Mouse (Mus musculus): ENCODE data around the gene Olfr54. TPM values are rescaled to one million over a fixed set of nuclear protein-coding genes. Genes with fewer than 3 reads are reported as not detected.
"Not testable (repeated sequence)": the region's sequence is repeated elsewhere in the genome, so short reads cannot be mapped to it uniquely, and the experiment has no call there.

The Olfr54 gene
- total RNA-seq (2022): under 1 TPM; 0.15 to 0.91 (median 0.39) TPM

DNA sequence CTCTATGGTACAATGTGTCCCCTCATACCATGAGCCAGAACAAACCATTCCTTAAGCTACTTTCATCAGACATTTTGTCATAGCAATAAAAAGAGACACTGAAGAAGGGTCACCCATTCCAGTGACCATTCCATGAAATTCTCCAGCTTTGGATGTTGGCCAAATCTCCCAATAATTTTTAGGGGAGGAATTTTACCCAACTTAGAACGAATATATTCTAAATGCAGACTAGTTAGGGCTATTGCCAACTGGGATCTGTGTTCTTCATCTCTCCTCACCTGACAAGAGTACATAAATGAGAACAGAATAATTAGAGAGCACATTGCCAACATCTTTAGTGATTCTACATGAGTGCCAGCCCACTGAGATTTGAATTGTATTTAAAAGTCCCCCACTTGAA, at the start of gene Olfr54:
Gene Olfr54, plus strand, starts transcription at position 301 of the 400 bp plus-strand sequence.
- DNase-seq: no peak

DNA sequence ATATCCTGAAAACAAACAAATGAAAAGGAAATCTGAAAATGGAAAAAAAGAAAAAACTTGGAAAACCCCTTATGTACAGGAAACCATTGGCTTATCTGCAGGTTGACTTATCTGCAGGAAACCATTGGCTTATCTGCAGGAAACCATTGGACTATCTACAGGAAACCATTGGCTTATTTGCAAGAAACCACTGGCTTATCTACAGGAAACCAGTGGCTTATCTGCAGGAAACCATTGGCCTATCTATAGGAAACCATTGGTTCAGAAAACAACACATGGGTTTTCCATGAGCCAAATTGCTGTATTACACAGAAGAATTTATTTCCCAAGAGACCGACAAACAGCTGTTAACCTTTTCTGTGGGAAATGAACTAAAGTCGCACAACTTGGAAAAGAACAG, 49.1 kb upstream of the Olfr54 start:
- DNase-seq: no peak

DNA sequence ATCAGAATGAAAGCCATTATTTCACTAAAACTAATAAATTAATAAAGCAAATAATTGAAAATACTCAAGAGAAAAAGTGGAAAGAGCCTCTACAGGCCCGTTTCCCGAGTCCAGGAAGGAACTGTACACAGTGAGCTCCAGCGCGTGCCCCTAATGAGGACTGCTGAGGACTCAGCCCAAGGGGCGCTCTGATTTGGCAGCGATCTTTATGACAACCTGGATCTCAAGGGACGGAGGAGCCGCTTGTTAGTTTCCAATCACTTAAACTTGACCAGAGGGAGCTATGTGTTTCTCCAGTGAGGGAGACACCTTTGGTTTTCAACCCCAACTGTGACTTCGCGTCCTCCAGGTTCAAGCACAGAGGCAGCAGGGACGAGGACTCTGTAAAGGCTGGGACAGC, 47.8 kb upstream of the Olfr54 start, which contains the start of gene Olfr1378:
Gene Olfr1378, plus strand, starts transcription at position 301 of the 400 bp plus-strand sequence.
- no peak for DNase-seq

DNA sequence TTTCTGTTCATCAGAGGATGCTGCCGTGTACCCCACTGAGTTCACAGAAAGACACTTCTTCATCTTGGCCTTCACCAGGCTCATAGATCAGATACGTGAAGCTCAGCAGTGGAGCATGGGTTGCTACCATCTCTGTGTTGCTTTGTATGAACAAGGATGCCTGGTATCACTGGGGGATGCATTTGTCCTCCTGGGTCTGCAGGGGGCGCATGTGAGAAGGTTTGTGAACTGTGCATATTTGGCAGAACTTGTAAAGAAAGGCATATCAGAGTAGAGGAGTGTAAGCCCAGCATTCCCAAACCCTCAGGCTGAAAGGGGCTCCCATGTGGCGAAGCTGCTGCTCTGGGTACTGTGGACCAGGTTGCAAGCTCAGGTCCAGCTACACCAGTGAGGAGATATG, 36.8 kb upstream of the Olfr54 start:
- DNase-seq: peak; percentile 13

DNA sequence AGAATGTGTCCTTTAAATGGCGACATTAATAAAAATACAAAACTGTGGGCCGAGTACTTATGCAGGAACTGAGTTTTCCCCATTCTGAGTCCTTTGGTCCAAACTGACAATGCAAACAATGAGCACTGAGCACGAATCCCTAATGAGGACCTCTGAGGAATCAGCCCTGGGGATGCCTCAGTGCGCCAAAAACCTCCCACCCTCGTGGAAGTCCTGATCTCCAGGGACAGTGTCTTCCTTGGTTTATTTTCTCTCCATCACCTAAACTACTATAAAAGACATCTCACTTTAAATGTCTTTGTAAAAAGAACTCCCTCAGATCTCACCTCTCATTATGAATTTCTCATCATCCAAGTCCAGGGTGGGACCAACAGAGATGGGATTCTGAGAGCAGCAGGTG, 32.4 kb upstream of the Olfr54 start, which contains the start of gene Olfr1377:
Gene Olfr1377, plus strand, starts transcription at position 301 of the 400 bp plus-strand sequence.
- DNase-seq: no peak

DNA sequence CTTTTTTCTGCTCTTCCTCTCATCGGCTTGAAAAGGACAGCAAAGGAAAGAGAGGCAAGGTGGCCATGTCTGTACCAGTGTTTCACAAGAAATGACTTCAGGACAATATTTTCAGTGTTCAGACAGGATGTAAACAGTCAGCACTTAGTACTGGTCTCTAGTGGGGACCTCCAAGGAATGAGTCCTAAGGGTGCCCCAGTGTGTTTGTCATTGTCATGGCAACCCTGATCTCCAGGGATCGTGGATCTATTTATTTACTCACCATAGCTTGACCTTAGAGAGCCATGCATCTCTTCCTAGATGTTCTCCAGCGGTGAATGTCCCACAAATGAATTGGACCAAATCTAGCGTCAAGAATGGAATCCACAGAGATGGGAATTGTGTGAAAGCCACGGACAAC, 10.7 kb upstream of the Olfr54 start, which contains the start of gene Olfr51:
Gene Olfr51, plus strand, starts transcription at position 301 of the 400 bp plus-strand sequence.
- DNase-seq: no peak

DNA sequence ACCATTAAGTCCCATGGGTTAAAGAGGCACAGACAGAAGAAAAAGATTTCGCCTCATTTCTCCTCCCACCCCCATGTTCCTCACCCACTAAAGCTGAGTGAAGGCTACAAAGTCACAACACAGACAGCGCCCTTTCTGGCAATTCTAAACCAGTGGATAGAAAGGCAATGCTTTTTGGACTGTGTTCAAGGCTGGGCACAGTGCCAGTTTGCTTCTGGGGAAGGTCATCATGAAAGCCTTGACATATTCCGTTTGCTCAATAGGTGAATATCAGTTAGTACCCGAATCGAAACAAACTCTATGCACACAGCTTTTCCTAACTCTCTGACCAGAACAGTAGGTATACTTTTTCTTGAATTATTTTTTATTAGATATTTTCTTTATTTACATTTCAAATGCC, 2.2 kb upstream of the Olfr54 start:
- DNase-seq: peak; percentile 93

DNA sequence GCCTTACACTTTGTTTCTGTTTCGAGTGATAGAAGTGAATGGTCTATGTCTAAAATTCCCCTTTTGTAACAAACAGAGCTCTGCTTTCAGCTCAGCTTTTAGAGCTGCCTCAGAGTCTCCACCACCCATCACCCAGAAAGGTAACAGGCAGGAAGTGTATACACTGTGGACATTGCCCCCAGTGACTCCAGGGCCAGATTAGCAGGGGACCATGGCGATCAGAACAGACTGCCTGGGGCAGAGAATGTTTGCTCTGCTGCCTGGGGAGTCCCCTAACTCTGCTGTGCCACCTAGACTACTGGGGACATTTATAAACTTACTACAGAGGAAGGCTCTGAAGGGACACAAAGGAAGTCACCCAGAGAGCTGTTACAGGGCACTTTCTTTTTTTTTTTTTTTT, 2.3 kb downstream of the Olfr54 start:
- no peak for DNase-seq

DNA sequence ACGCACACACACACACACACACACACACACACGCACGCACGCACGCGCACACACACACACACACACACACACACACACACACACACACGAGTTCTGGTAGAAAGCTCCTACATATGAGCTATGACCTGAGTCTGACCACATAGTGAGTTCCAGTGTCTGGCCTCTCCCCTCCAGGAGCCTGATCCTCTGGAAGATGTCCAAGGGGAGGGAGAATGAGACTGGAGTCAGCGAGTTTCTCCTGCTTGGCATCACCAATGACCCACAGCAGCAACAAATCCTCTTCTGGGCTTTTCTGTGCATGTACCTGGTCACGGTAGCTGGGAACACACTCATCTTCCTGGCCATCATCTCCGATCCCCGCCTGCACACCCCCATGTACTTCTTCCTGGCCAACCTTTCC, 12.8 kb downstream of the Olfr54 start:
- DNase-seq: not testable (repeated sequence)

DNA sequence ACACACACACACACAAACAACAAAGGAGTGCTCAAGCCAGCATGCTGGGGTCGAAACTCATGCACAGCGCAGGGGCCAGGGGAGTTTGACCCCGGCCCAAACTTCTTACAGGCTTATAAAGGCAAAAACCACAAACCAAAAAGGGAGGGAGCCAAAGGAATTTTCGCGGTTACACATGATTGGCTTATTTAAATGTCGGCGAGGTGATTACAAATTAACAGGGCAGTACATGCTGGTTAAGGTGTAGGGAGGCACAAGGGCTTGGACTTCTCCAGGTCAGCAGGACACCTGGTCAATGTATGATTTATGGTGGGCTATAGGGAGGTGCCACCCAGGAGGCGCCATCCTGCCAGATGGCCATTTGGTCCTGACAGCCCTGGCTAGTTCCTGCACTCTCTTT, 15.3 kb downstream of the Olfr54 start:
- not testable (repeated sequence) for DNase-seq

DNA sequence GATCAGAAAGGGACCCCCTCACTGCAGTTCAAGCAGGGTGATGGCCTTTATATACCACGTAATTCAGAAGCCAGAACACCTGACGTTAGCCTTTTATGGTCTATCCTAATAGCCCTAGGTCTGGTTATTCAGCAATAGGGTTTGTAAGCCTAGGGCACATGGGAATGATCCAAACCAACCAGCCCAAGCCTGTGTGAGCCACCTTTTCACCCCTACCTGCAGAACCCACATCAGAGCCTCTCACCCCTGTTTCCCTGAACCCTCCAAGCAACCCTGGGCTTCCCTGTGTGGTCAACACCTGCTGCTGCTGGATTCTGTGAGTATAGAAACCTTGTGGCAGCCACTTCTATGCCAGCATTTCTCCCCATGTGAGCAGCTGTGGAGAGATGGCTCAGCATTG, 16.2 kb downstream of the Olfr54 start:
- no peak for DNase-seq

DNA sequence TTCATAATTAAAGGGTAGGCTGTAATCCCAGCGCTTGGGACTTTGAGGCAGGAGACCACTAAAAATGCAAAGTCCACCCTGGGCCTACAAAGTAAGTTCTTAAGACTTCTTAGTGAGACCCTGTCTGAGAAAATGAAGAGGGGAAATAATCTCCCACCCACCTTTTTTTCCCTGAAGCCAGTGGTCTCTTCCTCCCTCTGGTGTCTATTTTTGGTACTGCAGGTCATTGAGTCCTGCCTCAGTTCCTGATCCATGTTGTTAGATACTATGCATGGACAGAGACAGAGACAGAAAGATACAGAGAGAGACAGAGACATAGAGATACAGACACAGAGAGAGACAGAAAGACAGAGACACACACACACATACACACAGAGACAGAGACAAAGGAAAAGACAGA, 18.8 kb downstream of the Olfr54 start:
- no peak for DNase-seq

DNA sequence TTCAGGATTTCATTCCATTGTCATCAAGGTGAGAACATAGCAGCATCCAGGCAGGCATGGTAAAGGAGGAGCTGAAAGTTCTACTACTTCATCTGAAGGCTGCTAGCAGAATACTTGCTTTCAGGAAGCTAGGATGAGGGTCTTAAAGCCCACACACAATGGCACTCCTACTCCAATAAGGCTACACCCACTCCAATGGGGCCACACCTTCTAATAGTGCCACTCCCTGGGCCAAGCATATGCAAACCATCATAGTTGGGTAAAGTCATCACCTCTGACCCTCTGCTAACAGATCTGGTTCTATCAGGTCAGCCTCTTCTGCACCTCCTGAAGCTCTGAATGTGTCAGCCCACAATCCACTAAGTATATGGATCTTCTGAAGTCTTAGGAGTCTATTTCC, 20.1 kb downstream of the Olfr54 start:
- DNase-seq: not testable (repeated sequence)

DNA sequence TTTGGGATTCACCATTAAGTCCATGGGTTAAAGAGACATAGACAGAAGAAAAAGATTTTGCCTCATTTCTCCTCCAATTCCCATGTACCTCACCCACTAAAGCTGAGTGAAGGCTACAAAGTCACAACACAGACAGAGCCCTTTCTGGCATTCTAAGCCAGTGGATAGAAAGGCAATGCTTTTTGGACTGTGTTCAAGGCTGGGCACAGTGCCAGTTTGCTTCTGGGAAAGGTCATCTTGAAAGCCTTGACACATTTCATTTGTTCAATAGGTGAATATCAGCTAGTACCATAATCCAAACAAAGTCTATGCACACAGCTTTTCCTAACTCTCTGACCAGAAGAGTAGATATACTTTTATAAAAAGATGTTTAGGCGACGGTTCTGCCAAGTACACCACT, 21.9 kb downstream of the Olfr54 start:
- DNase-seq: peak; percentile 85

DNA sequence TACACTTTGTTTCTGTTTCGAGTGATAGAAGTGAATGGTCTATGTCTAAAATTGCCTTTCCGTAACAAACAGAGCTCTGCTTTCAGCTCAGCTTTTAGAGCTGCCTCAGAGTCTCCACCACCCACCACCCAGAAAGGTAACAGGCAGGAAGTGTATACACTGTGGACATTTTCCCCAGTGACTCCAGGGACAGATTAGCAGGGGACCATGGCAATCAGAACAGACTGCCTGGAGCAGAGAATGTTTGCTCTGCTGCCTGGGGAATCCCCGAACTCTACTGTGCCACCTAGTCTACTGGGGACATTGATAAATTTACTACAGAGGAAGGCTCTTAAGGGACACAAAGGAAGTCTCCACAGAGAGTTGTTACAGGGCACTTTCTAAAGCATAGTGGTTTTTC, 30.7 kb downstream of the Olfr54 start:
- not testable (repeated sequence) for DNase-seq

DNA sequence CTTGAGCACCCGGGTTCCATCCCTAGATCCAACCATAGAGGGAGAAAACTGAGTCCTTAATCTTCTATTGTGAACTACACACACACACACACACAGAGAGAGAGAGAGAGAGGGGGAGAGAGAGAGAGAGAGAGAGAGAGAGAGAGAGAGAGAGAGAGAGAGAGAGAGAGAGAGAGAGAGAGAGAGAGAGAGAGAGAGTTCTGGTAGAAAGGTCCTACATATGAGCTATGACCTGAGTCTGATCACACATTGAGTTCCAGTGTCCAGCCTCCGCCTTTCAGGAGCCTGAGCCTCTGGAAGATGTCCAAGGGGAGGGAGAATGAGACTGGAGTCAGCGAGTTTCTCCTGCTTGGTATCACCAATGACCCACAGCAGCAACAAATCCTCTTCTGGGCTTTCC, 33.8 kb downstream of the Olfr54 start, which contains the start of gene Olfr1375:
Gene Olfr1375, plus strand, starts transcription at position 301 of the 400 bp plus-strand sequence.
- DNase-seq: not testable (repeated sequence)

DNA sequence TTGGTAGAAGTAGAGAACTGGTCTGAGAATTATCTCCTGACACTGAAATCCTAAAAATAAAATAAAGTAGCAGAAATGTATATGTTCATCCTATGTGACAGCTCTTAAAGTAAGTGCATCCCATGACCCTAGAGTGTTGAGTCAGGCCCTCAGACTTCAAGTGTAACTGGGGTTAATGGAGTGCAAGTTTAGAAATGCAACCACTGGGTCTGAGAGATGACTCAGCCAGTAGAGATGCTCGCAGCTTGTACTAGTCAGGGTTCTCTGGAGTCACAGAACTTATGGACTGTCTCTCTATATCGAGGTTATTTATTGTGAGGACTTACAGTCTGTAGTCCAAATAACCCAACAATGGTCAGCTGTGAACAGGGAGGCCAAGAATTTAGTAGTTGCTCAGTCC, 37.6 kb downstream of the Olfr54 start:
- DNase-seq: no peak

DNA sequence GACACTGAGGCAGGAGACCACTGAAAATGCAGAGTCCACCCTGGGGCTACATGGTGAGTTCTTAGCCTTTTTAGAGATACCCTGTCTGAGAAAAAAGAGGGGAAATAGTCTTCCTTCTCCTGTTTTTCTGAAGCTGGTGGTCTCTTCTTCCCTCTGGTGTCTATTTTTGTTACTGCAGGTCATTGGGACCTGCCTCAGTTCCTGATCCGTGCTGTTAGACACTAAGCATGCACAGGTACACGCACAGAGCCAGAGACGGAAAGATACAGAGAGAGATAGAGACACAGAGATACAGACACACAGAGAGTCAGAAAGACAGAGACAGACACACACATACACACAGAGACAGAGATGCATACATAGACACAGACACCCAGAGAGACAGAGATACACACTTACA, 39.2 kb downstream of the Olfr54 start:
- DNase-seq: no peak

DNA sequence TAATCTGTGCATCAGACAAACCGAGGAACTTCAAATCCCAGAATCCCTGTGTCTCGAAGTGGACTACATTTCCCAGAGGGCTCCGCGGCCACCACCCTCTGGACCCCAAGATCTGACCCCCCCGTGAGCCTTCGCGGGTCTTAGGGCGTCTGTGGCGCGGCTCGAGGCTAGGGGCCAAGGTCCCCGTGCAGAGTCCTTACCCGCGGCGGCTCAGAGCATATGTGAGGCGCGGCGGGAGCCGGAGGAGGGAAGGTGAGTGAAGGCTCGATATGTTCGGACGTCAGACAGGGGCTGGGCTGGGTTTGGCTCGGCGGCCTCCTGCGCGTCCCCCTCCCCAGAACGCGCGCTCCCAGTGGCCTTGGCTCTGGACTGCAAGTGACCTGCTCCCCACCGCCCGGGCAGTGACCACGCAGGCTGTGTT, 45.1 kb downstream of the Olfr54 start, which contains the start of gene Zfp354a:
Gene Zfp354a, plus strand, starts transcription at position 107 of the 421 bp plus-strand sequence.
- DNase-seq: peak; percentile 60

DNA sequence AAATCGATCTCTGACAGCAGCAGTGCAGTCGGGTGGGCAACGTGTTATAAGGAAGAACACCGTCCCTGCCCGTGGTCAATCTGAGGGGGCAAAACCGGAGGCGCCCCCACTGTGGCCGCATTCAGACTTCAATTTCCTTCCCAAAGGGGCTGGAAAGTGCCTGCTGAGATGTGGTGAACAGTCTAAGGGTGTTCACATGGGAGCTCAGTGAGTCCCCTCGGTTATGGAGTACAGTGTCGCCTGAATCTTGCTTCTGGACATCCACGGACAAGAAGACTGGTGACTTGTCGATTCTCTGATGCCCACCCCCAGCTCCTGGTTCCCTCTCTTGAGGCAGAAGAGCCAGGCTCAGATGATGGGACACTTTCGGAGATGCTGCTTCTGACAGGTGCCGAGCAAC, 45.6 kb downstream of the Olfr54 start:
- DNase-seq: no peak

DNA sequence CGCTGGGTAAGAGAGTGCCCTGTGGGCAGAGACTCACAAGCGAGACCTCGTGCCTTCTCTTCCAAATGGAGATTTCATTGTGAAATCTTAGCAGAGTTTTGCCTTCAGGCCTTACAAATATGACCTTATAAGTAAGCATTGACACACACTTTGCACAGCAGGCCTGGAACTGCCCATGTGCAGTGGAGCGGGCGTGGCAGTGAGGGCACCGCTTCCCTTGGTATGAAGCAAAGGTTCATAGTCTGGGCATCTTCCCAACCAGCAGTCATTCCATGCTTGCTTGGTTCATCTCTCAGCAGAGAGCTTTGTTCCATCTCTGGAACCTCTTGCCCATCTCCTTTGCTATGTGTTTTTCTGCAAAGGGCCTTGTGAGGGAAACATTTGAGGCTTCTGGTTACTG, 46.9 kb downstream of the Olfr54 start:
- no peak for DNase-seq

DNA sequence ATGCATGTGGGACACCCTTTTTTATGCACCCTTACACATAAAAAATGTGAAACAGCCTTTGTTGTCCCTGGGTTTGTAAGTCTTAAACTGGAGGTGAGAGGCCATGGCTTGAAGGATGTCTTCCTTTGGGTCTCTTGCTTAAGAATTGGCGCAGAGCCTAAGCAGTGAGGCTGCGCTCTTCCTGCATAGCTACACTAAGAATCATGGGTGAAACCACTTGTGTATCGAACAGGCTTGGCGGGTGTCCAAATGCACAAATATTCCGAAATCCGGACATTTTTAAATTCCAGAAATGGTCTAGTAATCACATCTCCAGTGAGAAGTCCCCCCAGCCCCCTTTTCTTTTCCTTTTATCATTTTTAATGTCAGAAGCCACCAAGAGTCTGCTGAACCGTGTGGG, 49.2 kb downstream of the Olfr54 start:
- DNase-seq: no peak

DNA sequence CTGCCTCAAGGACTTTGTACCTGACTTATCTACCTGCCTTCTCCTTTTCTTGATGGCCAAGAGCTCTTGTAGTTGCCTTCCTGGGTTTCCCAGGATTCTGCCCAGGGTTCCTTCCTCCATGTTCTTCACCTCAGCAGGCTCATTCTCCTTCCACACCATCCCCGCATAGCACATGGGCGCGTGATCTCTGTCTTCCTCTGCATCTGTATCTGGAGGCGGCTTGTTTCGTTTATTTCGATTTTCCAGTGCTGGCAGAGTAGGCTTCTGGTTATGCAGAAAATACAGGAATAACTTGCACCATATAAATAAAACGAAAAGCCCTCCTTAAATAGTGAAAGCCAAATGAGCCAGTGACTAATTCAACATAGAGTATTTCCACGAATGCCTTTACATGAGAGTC, 49.8 kb downstream of the Olfr54 start:
- DNase-seq: no peak
